10 mouse cellular contexts compared by ENCODE assay signal in the genomic region with DNA sequence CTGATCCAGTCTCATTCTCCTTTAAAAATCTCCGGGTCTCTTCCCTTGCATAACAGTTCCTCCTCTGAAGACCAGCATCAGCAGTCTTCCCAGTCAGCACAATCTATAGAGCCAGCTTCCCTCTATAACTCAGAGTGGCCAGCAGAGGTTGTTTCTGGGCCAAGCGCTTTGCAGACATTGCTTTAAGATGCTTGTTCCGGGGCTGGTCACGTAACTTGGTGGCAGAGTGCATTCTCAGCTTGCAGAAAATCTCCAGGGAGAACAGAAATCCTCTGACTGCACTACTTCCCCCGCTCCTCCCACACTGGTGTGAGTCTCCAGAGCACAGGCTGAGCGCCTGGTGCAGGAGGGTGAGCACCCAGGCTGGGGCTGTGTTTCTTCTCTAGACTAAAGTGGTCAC.
DNase-seq lines count a peak whose midpoint lies in the region; ATAC-seq lines count a peak whose summit lies in the region.
"Had no signal": no experiment of that assay in that cellular context is flagged by ENCODE, and none has a peak within 500 bp of the region (broad histone marks: within the 10 kb centered on the region; RNA-seq: fewer than 3 reads in every experiment).

No protein-coding gene starts in this region.

- intact Hi-C loops in heart, postnatal 36 days (cut with DNase I) = no loop called here
- intact Hi-C loops in left cerebral cortex, postnatal 25 days (cut with DNase I) = no loop called here

- no peaks in the 10 kb centered on the region for H3K9me3 ChIP-seq in hindbrain, embryonic 11.5 days (ENCODE audit: control insufficient read depth, low read length)
- no peaks in the 10 kb centered on the region for H3K9me3 ChIP-seq in hindbrain, embryonic 12.5 days (replicated peaks)
- H3K9me3 ChIP-seq in embryonic facial prominence, embryonic 11.5 days (replicated peaks; ENCODE audit: control insufficient read depth, low read length) = no peaks in the 10 kb centered on the region
- H3K9me3 ChIP-seq in forebrain, embryonic 11.5 days (ENCODE audit: control insufficient read depth, low read length) = no peaks in the 10 kb centered on the region
- H3K9me3 ChIP-seq: embryonic facial prominence, embryonic 12.5 days had no signal

- H3K4me1 ChIP-seq in hindbrain, embryonic 11.5 days (replicated peaks; ENCODE audit: control insufficient read depth, insufficient read depth, low read length) = no peaks in the 10 kb centered on the region
- peaks cover 2% of the 10 kb centered on the region; the same call in 1 of the 2 replicates for H3K4me1 ChIP-seq in hindbrain, embryonic 12.5 days
- no peaks in the 10 kb centered on the region for H3K4me1 ChIP-seq in embryonic facial prominence, embryonic 11.5 days (ENCODE audit: control insufficient read depth, insufficient read depth, low read length)
- no peaks in the 10 kb centered on the region for H3K4me1 ChIP-seq in forebrain, embryonic 11.5 days (replicated peaks; ENCODE audit: control insufficient read depth, insufficient read depth, low read length)

- H3K4me2 ChIP-seq in hindbrain, embryonic 11.5 days (replicated peaks; ENCODE audit: low read depth, low read length) = no peak overlapping the region
- H3K4me2 ChIP-seq in hindbrain, embryonic 12.5 days (replicated peaks) = no peak overlapping the region
- no peak overlapping the region for H3K4me2 ChIP-seq in embryonic facial prominence, embryonic 11.5 days (ENCODE audit: low read depth, low read length)
- no peak overlapping the region for H3K4me2 ChIP-seq in forebrain, embryonic 11.5 days (ENCODE audit: low read depth, low read length, severe bottlenecking)
- H3K4me2 ChIP-seq: embryonic facial prominence, embryonic 12.5 days had no signal

- 60% methylated on average over 6 of the region's 6 CpGs for WGBS in hindbrain, embryonic 11.5 days
- WGBS in hindbrain, embryonic 12.5 days = 58% methylated on average over 6 of the region's 6 CpGs
- WGBS in embryonic facial prominence, embryonic 11.5 days = 55% methylated on average over 6 of the region's 6 CpGs
- WGBS in forebrain, embryonic 11.5 days = 65% methylated on average over 6 of the region's 6 CpGs

- no peaks in the 10 kb centered on the region for H3K27me3 ChIP-seq in hindbrain, embryonic 11.5 days (ENCODE audit: control insufficient read depth, insufficient read depth, low read length)
- no peaks in the 10 kb centered on the region for H3K27me3 ChIP-seq in hindbrain, embryonic 12.5 days
- H3K27me3 ChIP-seq in embryonic facial prominence, embryonic 11.5 days (ENCODE audit: control insufficient read depth, insufficient read depth, low read length) = no peaks in the 10 kb centered on the region
- no peaks in the 10 kb centered on the region for H3K27me3 ChIP-seq in forebrain, embryonic 11.5 days (ENCODE audit: control insufficient read depth, insufficient read depth, low read length)
- H3K27me3 ChIP-seq: embryonic facial prominence, embryonic 12.5 days had no signal

- DNase-seq in hindbrain, embryonic 11.5 days (ENCODE audit: low spot score) = peak; percentile 12
- DNase-seq in MN1 (ENCODE audit: low spot score) = peak; percentile 72
- DNase-seq in embryonic facial prominence, embryonic 11.5 days (ENCODE audit: low spot score) = peak; percentile 24
- peak; percentile 12 to 40 for DNase-seq in heart, postnatal 36 days
- DNase-seq in left cerebral cortex, postnatal 25 days (ENCODE audit: low spot score in 2 of 2) = peak; percentile 43 to 75
- DNase-seq in testis, postnatal 10 days (ENCODE audit: low spot score) = peak; percentile 50
- DNase-seq in forebrain, embryonic 11.5 days (ENCODE audit: low spot score) = no peak

- H3K27ac ChIP-seq in hindbrain, embryonic 11.5 days (ENCODE audit: low read depth, low read length) = no peak overlapping the region
- H3K27ac ChIP-seq in hindbrain, embryonic 12.5 days = no peak overlapping the region
- no peak overlapping the region for H3K27ac ChIP-seq in embryonic facial prominence, embryonic 11.5 days (replicated peaks; ENCODE audit: low read depth, low read length)
- H3K27ac ChIP-seq in forebrain, embryonic 11.5 days (ENCODE audit: low read depth, low read length) = no peak overlapping the region
- H3K27ac ChIP-seq: embryonic facial prominence, embryonic 12.5 days; liver, embryonic 14.5 days had no signal

- no peak for ATAC-seq in hindbrain, embryonic 11.5 days (ENCODE audit: low FRiP score)
- no peak for ATAC-seq in hindbrain, embryonic 12.5 days (ENCODE audit: low FRiP score)
- ATAC-seq in embryonic facial prominence, embryonic 11.5 days (replicated peaks; ENCODE audit: insufficient number of reproducible peaks, low FRiP score, low TSS enrichment, low read depth) = no peak
- no peak for ATAC-seq in forebrain, embryonic 11.5 days (replicated peaks; ENCODE audit: low FRiP score)

- no peaks in the 10 kb centered on the region for H3K36me3 ChIP-seq in hindbrain, embryonic 11.5 days (ENCODE audit: control insufficient read depth, insufficient read depth, low read length)
- H3K36me3 ChIP-seq in hindbrain, embryonic 12.5 days = no peaks in the 10 kb centered on the region
- H3K36me3 ChIP-seq in embryonic facial prominence, embryonic 11.5 days (replicated peaks; ENCODE audit: control insufficient read depth, insufficient read depth, low read depth, low read length) = no peaks in the 10 kb centered on the region
- no peaks in the 10 kb centered on the region for H3K36me3 ChIP-seq in forebrain, embryonic 11.5 days (ENCODE audit: control insufficient read depth, insufficient read depth, low read length)
- H3K36me3 ChIP-seq: embryonic facial prominence, embryonic 12.5 days had no signal

- H3K4me3 ChIP-seq in hindbrain, embryonic 11.5 days (ENCODE audit: low read depth, low read length) = no peak overlapping the region
- no peak overlapping the region for H3K4me3 ChIP-seq in hindbrain, embryonic 12.5 days
- H3K4me3 ChIP-seq in embryonic facial prominence, embryonic 11.5 days (ENCODE audit: low read depth, low read length) = no peak overlapping the region
- H3K4me3 ChIP-seq in forebrain, embryonic 11.5 days (ENCODE audit: low read depth, low read length) = no peak overlapping the region
- H3K4me3 ChIP-seq: embryonic facial prominence, embryonic 12.5 days had no signal

- no peak overlapping the region for H3K9ac ChIP-seq in hindbrain, embryonic 11.5 days (ENCODE audit: low read depth, low read length)
- H3K9ac ChIP-seq in hindbrain, embryonic 12.5 days = no peak overlapping the region
- no peak overlapping the region for H3K9ac ChIP-seq in embryonic facial prominence, embryonic 11.5 days (replicated peaks; ENCODE audit: low read length)
- no peak overlapping the region for H3K9ac ChIP-seq in forebrain, embryonic 11.5 days (ENCODE audit: low read length)
- H3K9ac ChIP-seq: embryonic facial prominence, embryonic 12.5 days; liver, embryonic 14.5 days had no signal
